Mouse (Mus musculus): Measurements from ENCODE around the gene Hand1. TPM values are rescaled to one million over a fixed set of nuclear protein-coding genes. Genes with fewer than 3 reads are reported as not detected.

Gene Hand1
- total RNA-seq, 2 experiments from 2014 or later: not detected

GRCm38 (mm10) chr11:57802511-57802870 is 30.1 kb downstream of the Hand1 start:
- DNase-seq (ENCODE audit: low spot score in 2 of 2): no peak

GRCm38 (mm10) chr11:57801766-57802510 is 30.7 kb downstream of the Hand1 start:
- peak; percentile 59 to 72 for DNase-seq (ENCODE audit: low spot score in 2 of 2)

- peak; percentile 97 to 98 for DNase-seq (ENCODE audit: low spot score in 2 of 2)
Observed at GRCm38 (mm10) chr11:57800971-57801765, 31.4 kb downstream of the Hand1 start, which contains the start of gene Sap30l. Gene Sap30l, plus strand, starts transcription at chr11:57801637.

- no peak for DNase-seq (ENCODE audit: low spot score in 2 of 2)
Observed at GRCm38 (mm10) chr11:57800266-57800951, 32.2 kb downstream of the Hand1 start.

GRCm38 (mm10) chr11:57799456-57799855 is 33.2 kb downstream of the Hand1 start:
- DNase-seq (ENCODE audit: low spot score in 2 of 2): no peak

GRCm38 (mm10) chr11:57797828-57798227 is 34.8 kb downstream of the Hand1 start:
- DNase-seq (ENCODE audit: low spot score in 2 of 2): no peak

GRCm38 (mm10) chr11:57795086-57795485 is 37.5 kb downstream of the Hand1 start:
- DNase-seq (ENCODE audit: low spot score in 2 of 2): no peak

- no peak for DNase-seq (ENCODE audit: low spot score in 2 of 2)
Observed at GRCm38 (mm10) chr11:57790866-57791535, 41.6 kb downstream of the Hand1 start.

GRCm38 (mm10) chr11:57787913-57788312 is 44.7 kb downstream of the Hand1 start:
- DNase-seq (ENCODE audit: low spot score in 2 of 2): no peak

GRCm38 (mm10) chr11:57786616-57787418 is 45.8 kb downstream of the Hand1 start:
- peak; percentile 62 to 72 for DNase-seq (ENCODE audit: low spot score in 2 of 2)

- DNase-seq (ENCODE audit: low spot score in 2 of 2): no peak
Observed at GRCm38 (mm10) chr11:57779824-57780223, 52.8 kb downstream of the Hand1 start.

Other genes with a start within 250 kb of the Hand1 start
- gene Galnt10, start 187.4 kb downstream of the Hand1 start, total RNA-seq (2021): 10 to 100 TPM; 10.9 to 11.2 TPM
- 10 to 100 TPM; 44.4 to 47.5 TPM for gene Sap30l, start 31.2 kb downstream of the Hand1 start, total RNA-seq (2021)
- 10 to 100 TPM; 89.6 to 92.3 TPM for gene Larp1, start 176.2 kb upstream of the Hand1 start, total RNA-seq (2021)